Mouse (Mus musculus): ENCODE data around the gene Iqgap2. TPM values are rescaled to one million over a fixed set of nuclear protein-coding genes. Genes with fewer than 3 reads are reported as not detected.

Gene Iqgap2
- polyA plus RNA-seq, 1 experiment from 2014 or later = 3.0 TPM

GRCm38 (mm10) chr13:95705589-95705988, 186.1 kb downstream of the Iqgap2 start:
- 93% methylated on average over 6 of the region's 6 CpGs for WGBS
- no peak overlapping the region for H3K4me3 ChIP-seq (ENCODE audit: low read depth, low read length)
- H3K4me2 ChIP-seq (ENCODE audit: low read length) = no peak overlapping the region
- H3K36me3 ChIP-seq (ENCODE audit: control insufficient read depth, insufficient read depth, low read length) = no peaks in the 10 kb centered on the region
- no peaks in the 10 kb centered on the region for H3K4me1 ChIP-seq (ENCODE audit: control insufficient read depth, insufficient read depth, low read length)
- no peaks in the 10 kb centered on the region for H3K27me3 ChIP-seq (ENCODE audit: control insufficient read depth, insufficient read depth, low read depth, low read length)
- no peak overlapping the region for H3K27ac ChIP-seq (ENCODE audit: low read length)
- ATAC-seq = no peak
- H3K9ac ChIP-seq (ENCODE audit: low read depth, low read length) = no peak overlapping the region
- no peaks in the 10 kb centered on the region for H3K9me3 ChIP-seq (replicated peaks; ENCODE audit: control insufficient read depth, low read length, poor library complexity, severe bottlenecking)

GRCm38 (mm10) chr13:95703376-95703775, 188.3 kb downstream of the Iqgap2 start:
- H3K9ac ChIP-seq (ENCODE audit: low read depth, low read length) = no peak overlapping the region
- no peaks in the 10 kb centered on the region for H3K27me3 ChIP-seq (ENCODE audit: control insufficient read depth, insufficient read depth, low read depth, low read length)
- no peaks in the 10 kb centered on the region for H3K9me3 ChIP-seq (replicated peaks; ENCODE audit: control insufficient read depth, low read length, poor library complexity, severe bottlenecking)
- H3K4me3 ChIP-seq (ENCODE audit: low read depth, low read length) = no peak overlapping the region
- H3K36me3 ChIP-seq (ENCODE audit: control insufficient read depth, insufficient read depth, low read length) = no peaks in the 10 kb centered on the region
- 80% methylated on average over 5 of the region's 5 CpGs for WGBS
- no peak for ATAC-seq
- no peak overlapping the region for H3K4me2 ChIP-seq (ENCODE audit: low read length)
- no peaks in the 10 kb centered on the region for H3K4me1 ChIP-seq (ENCODE audit: control insufficient read depth, insufficient read depth, low read length)
- H3K27ac ChIP-seq (ENCODE audit: low read length) = no peak overlapping the region

GRCm38 (mm10) chr13:95697874-95698273, 193.8 kb downstream of the Iqgap2 start:
- Histone ChIP-seq H3K36me3 (ENCODE audit: control insufficient read depth, insufficient read depth, low read length) (no peaks in the 10 kb centered on the region), H3K27me3 (ENCODE audit: control insufficient read depth, insufficient read depth, low read depth, low read length) (no peaks in the 10 kb centered on the region), H3K4me2 (ENCODE audit: low read length) (no peak overlapping the region), H3K9ac (ENCODE audit: low read depth, low read length) (no peak overlapping the region), H3K4me1 (ENCODE audit: control insufficient read depth, insufficient read depth, low read length) (peaks cover 4% of the 10 kb centered on the region; the same call in 1 of the 2 replicates), H3K9me3 (replicated peaks; ENCODE audit: control insufficient read depth, low read length, poor library complexity, severe bottlenecking) (no peaks in the 10 kb centered on the region), H3K4me3 (ENCODE audit: low read depth, low read length) (no peak overlapping the region), H3K27ac (ENCODE audit: low read length) (no peak overlapping the region)
- ATAC-seq = no peak
- WGBS = 52% methylated on average over 6 of the region's 6 CpGs

- H3K4me2 ChIP-seq (ENCODE audit: low read length) = no peak within 1 kb of the TSS
- H3K9me3 ChIP-seq (replicated peaks; ENCODE audit: control insufficient read depth, low read length, poor library complexity, severe bottlenecking) = no peaks in the 10 kb centered on the region
- H3K9ac ChIP-seq (ENCODE audit: low read depth, low read length) = no peak within 1 kb of the TSS
- no peaks in the 10 kb centered on the region for H3K36me3 ChIP-seq (ENCODE audit: control insufficient read depth, insufficient read depth, low read length)
- H3K4me1 ChIP-seq (ENCODE audit: control insufficient read depth, insufficient read depth, low read length) = peaks cover 4% of the 10 kb centered on the region; the same call in 1 of the 2 replicates
- no peaks in the 10 kb centered on the region for H3K27me3 ChIP-seq (ENCODE audit: control insufficient read depth, insufficient read depth, low read depth, low read length)
- no peak for ATAC-seq
- WGBS = 57% methylated on average over 4 of the region's 4 CpGs
- no peak within 1 kb of the TSS for H3K27ac ChIP-seq (ENCODE audit: low read length)
- no peak within 1 kb of the TSS for H3K4me3 ChIP-seq (ENCODE audit: low read depth, low read length)
These were observed 195.0 kb downstream of the Iqgap2 start, which contains the start of gene F2rl2 for GRCm38 (mm10) chr13:95696654-95697163. F2rl2 (plus strand) TSS chr13:95696853.

GRCm38 (mm10) chr13:95696120-95696653, 195.5 kb downstream of the Iqgap2 start:
- H3K4me3 ChIP-seq (ENCODE audit: low read depth, low read length) = no peak overlapping the region
- no peak for ATAC-seq
- no peak overlapping the region for H3K4me2 ChIP-seq (ENCODE audit: low read length)
- no peaks in the 10 kb centered on the region for H3K36me3 ChIP-seq (ENCODE audit: control insufficient read depth, insufficient read depth, low read length)
- no peaks in the 10 kb centered on the region for H3K9me3 ChIP-seq (replicated peaks; ENCODE audit: control insufficient read depth, low read length, poor library complexity, severe bottlenecking)
- no peaks in the 10 kb centered on the region for H3K27me3 ChIP-seq (ENCODE audit: control insufficient read depth, insufficient read depth, low read depth, low read length)
- WGBS = 74% methylated on average over 9 of the region's 9 CpGs
- H3K4me1 ChIP-seq (ENCODE audit: control insufficient read depth, insufficient read depth, low read length) = peaks cover 4% of the 10 kb centered on the region; the same call in 1 of the 2 replicates
- H3K9ac ChIP-seq (ENCODE audit: low read depth, low read length) = no peak overlapping the region
- H3K27ac ChIP-seq (ENCODE audit: low read length) = no peak overlapping the region

GRCm38 (mm10) chr13:95692201-95692600, 199.5 kb downstream of the Iqgap2 start:
- H3K9ac ChIP-seq (ENCODE audit: low read depth, low read length) = no peak overlapping the region
- no peak overlapping the region for H3K4me2 ChIP-seq (ENCODE audit: low read length)
- 92% methylated on average over 8 of the region's 8 CpGs for WGBS
- no peak overlapping the region for H3K4me3 ChIP-seq (ENCODE audit: low read depth, low read length)
- H3K27me3 ChIP-seq (ENCODE audit: control insufficient read depth, insufficient read depth, low read depth, low read length) = no peaks in the 10 kb centered on the region
- H3K36me3 ChIP-seq (ENCODE audit: control insufficient read depth, insufficient read depth, low read length) = no peaks in the 10 kb centered on the region
- ATAC-seq = no peak
- H3K9me3 ChIP-seq (replicated peaks; ENCODE audit: control insufficient read depth, low read length, poor library complexity, severe bottlenecking) = no peaks in the 10 kb centered on the region
- H3K4me1 ChIP-seq (ENCODE audit: control insufficient read depth, insufficient read depth, low read length) = peaks cover 4% of the 10 kb centered on the region; the same call in 1 of the 2 replicates
- H3K27ac ChIP-seq (ENCODE audit: low read length) = no peak overlapping the region

- no peak for ATAC-seq
- Histone ChIP-seq H3K9ac (ENCODE audit: low read depth, low read length) (no peak overlapping the region), H3K4me3 (ENCODE audit: low read depth, low read length) (no peak overlapping the region), H3K27ac (ENCODE audit: low read length) (no peak overlapping the region), H3K4me1 (ENCODE audit: control insufficient read depth, insufficient read depth, low read length) (no peaks in the 10 kb centered on the region), H3K9me3 (replicated peaks; ENCODE audit: control insufficient read depth, low read length, poor library complexity, severe bottlenecking) (no peaks in the 10 kb centered on the region), H3K36me3 (ENCODE audit: control insufficient read depth, insufficient read depth, low read length) (no peaks in the 10 kb centered on the region), H3K27me3 (ENCODE audit: control insufficient read depth, insufficient read depth, low read depth, low read length) (no peaks in the 10 kb centered on the region), H3K4me2 (ENCODE audit: low read length) (no peak overlapping the region)
- WGBS = 100% methylated on average over 1 of the region's 1 CpGs
These were observed 203.1 kb downstream of the Iqgap2 start for GRCm38 (mm10) chr13:95688576-95688975.

GRCm38 (mm10) chr13:95685736-95686135, 206.0 kb downstream of the Iqgap2 start:
- Histone ChIP-seq H3K27ac (ENCODE audit: low read length) (no peak overlapping the region), H3K9ac (ENCODE audit: low read depth, low read length) (no peak overlapping the region), H3K36me3 (ENCODE audit: control insufficient read depth, insufficient read depth, low read length) (no peaks in the 10 kb centered on the region), H3K9me3 (replicated peaks; ENCODE audit: control insufficient read depth, low read length, poor library complexity, severe bottlenecking) (no peaks in the 10 kb centered on the region), H3K27me3 (ENCODE audit: control insufficient read depth, insufficient read depth, low read depth, low read length) (no peaks in the 10 kb centered on the region), H3K4me1 (ENCODE audit: control insufficient read depth, insufficient read depth, low read length) (no peaks in the 10 kb centered on the region), H3K4me3 (ENCODE audit: low read depth, low read length) (no peak overlapping the region), H3K4me2 (ENCODE audit: low read length) (no peak overlapping the region)
- ATAC-seq = no peak
- 89% methylated on average over 5 of the region's 5 CpGs for WGBS

- H3K9ac ChIP-seq (ENCODE audit: low read depth, low read length) = no peak overlapping the region
- no peaks in the 10 kb centered on the region for H3K4me1 ChIP-seq (ENCODE audit: control insufficient read depth, insufficient read depth, low read length)
- H3K4me3 ChIP-seq (ENCODE audit: low read depth, low read length) = no peak overlapping the region
- 97% methylated on average over 9 of the region's 9 CpGs for WGBS
- no peaks in the 10 kb centered on the region for H3K27me3 ChIP-seq (ENCODE audit: control insufficient read depth, insufficient read depth, low read depth, low read length)
- no peaks in the 10 kb centered on the region for H3K9me3 ChIP-seq (replicated peaks; ENCODE audit: control insufficient read depth, low read length, poor library complexity, severe bottlenecking)
- H3K36me3 ChIP-seq (ENCODE audit: control insufficient read depth, insufficient read depth, low read length) = no peaks in the 10 kb centered on the region
- ATAC-seq = no peak
- H3K4me2 ChIP-seq (ENCODE audit: low read length) = no peak overlapping the region
- no peak overlapping the region for H3K27ac ChIP-seq (ENCODE audit: low read length)
These were observed 207.0 kb downstream of the Iqgap2 start for GRCm38 (mm10) chr13:95684656-95685244.
